Mouse (Mus musculus) lung, adult 2 months (tissue): ENCODE data around the gene Lrrc26. TPM values are rescaled to one million over a fixed set of nuclear protein-coding genes. Genes with fewer than 3 reads are reported as not detected.
A peak's percentile ranks its signal among the peaks of the same experiment; 100 is the strongest.

Source experiments
- DNase-seq: peaks from one replicate; pipeline ENCODE4 v3.0.0; 2022
- H3K4me1 ChIP-seq: fragments of 200-500 bp; 2 replicates; pipeline ENCODE4 v1.6.1; 2011; ENCODE audit warnings: low read length; ENCODE audit not compliant: control insufficient read depth, insufficient read depth
- H3K4me3 ChIP-seq: fragments of 200-500 bp; replicated peaks from 2 replicates; pipeline ENCODE3; 2011; ENCODE audit warnings: low read depth, mild to moderate bottlenecking, control low read depth, low read length; ENCODE audit errors: extremely low read depth
- CTCF ChIP-seq: fragments of 200-500 bp; IDR thresholded peaks from 2 replicates; pipeline ENCODE4 v1.5.1; 2011; ENCODE audit warnings: mild to moderate bottlenecking, low read length, control low read depth; ENCODE audit not compliant: insufficient read depth
- POLR2A ChIP-seq: fragments of 200-500 bp; IDR thresholded peaks from 2 replicates; pipeline ENCODE4 v1.6.1; 2011; ENCODE audit warnings: low read depth, mild to moderate bottlenecking, control low read depth, low read length, borderline replicate concordance; ENCODE audit errors: extremely low read depth
- WGBS: fragments of 180-500 bp; shearing (Covaris S2); methylation state at CpG from one replicate; pipeline ENCODE4 v1.1.7; 2018; 5-methylcytosine and 5-hydroxymethylcytosine counted together
- polyA plus RNA-seq: library from polyadenylated mRNA; depleted of rRNA; stranded (reverse); fragments of >200 nt; gene quantifications from 2 replicates; pipeline ENCODE4 v1.2.3, GENCODE M21; 2012; rRNA removed

The Lrrc26 gene
- polyA plus RNA-seq, 1 experiment = 52.8 TPM

DNA sequence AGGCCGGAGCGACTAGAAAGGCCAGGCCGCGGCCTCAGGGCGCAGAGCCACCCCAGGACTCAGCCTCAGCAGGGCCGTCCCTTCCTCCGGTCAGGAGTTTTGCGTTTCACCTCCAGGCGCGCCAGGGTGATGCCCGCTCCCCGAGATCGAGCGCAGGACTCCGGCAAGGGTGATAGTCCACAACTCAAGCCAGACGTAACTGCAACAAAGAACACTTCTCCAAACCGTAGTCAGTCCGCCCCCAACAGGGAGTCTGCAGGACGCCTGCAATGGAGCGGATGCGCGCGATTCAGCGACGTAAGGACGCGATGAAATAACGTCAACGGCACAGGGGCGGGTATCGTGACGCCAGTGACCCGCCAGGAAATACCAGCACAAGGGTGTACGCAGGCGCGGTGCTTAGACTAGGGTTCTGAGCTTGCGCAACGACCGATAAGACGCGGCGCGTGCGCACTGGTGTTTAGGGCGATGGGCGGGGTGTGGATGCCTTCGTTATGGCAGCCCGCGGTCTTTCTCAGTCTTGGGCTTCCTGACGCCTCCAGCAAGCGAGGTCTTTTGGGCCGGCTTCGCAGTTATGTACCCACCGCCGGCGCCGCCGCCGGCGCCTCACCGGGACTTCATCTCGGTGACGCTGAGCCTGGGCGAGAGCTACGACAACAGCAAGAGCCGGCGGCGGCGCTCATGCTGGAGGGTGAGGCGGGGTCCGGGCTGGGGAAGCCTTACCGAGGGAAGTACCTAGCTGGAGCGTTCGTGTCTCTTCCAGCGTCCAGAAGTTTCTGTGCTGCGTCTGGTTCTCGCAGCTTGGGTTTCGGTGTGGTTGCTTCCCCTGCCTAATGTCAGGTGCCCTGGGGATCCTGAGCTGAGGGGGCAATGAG is 42.8 kb downstream of the Lrrc26 start, which contains the start of gene Man1b1:
TSS of gene Man1b1 (plus strand) at position 53 of the 875 bp plus-strand sequence.
- TF ChIP-seq CTCF (0 out of 2 replicates have a peak, but pooled peaks have one; percentile 18), POLR2A (peak; percentile 91; the same call in 1 of the 2 replicates)
- WGBS = under 1% methylated on average over 78 of the region's 78 CpGs
- peak; percentile 99 for DNase-seq
- H3K4me3 ChIP-seq = peak within 1 kb of the TSS; percentile 92
- peaks cover 7% of the 10 kb centered on the region; the same call in 1 of the 2 replicates for H3K4me1 ChIP-seq

DNA sequence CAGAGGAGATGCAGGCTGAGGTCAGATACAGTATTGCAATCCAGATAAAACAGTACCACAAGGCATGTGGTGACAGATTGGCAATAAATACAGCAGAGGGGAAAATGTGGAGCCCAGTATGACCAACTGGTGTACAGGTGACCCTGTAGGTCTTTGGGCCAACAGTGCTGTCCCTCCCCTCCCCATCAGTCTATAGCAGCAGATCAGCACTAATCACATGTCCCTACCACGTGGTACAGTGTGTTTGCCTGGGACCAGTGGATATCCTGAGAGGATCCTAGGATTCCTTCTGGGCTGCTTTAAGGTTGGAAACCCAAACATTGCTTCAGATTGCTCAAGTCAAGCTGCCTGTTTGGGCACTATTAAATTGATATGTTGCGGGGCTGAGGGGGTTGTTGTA is 43.9 kb downstream of the Lrrc26 start:
- 86% methylated on average over 2 of the region's 2 CpGs for WGBS
- no peak for TF ChIP-seq POLR2A
- TF ChIP-seq CTCF = no peak
- Histone ChIP-seq H3K4me3 (no peak overlapping the region), H3K4me1 (peaks cover 7% of the 10 kb centered on the region; the same call in 1 of the 2 replicates)
- DNase-seq = no peak

GRCm38 (mm10) chr2:25338303-25338702 is 48.6 kb downstream of the Lrrc26 start:
- no peak for TF ChIP-seq POLR2A
- TF ChIP-seq CTCF = no peak
- WGBS = 76% methylated on average over 6 of the region's 6 CpGs
- Histone ChIP-seq H3K4me1 (peaks cover 4% of the 10 kb centered on the region; the same call in 1 of the 2 replicates), H3K4me3 (no peak overlapping the region)
- DNase-seq = no peak

Other genes with a start within 250 kb of the Lrrc26 start
- gene Nsmf, start 235.6 kb upstream of the Lrrc26 start, polyA plus RNA-seq = 124 and 135 TPM in 2 replicates
- 2.0 and 2.6 TPM in 2 replicates for gene Entpd8, start 209.6 kb upstream of the Lrrc26 start, polyA plus RNA-seq
- 2.1 and 2.4 TPM in 2 replicates for gene Noxa1, start 194.8 kb upstream of the Lrrc26 start, polyA plus RNA-seq
- gene Nrarp, start 109.2 kb upstream of the Lrrc26 start, polyA plus RNA-seq = 46.0 and 69.2 TPM in 2 replicates
- gene Tor4a, start 93.0 kb upstream of the Lrrc26 start, polyA plus RNA-seq = 52.8 and 54.9 TPM in 2 replicates
- 58.0 and 94.5 TPM in 2 replicates for gene Nelfb, start 78.4 kb upstream of the Lrrc26 start, polyA plus RNA-seq
- not detected in 2 replicates for gene Stpg3, start 75.3 kb upstream of the Lrrc26 start, polyA plus RNA-seq
- gene Fam166a, start 71.2 kb upstream of the Lrrc26 start, polyA plus RNA-seq = 0.17 TPM in 1 of 2 replicates, not detected in the other
- 490 and 623 TPM in 2 replicates for gene Tubb4b, start 65.2 kb upstream of the Lrrc26 start, polyA plus RNA-seq
- gene Slc34a3, start 55.6 kb upstream of the Lrrc26 start, polyA plus RNA-seq = not detected in 2 replicates
- gene Rnf224, start 53.1 kb upstream of the Lrrc26 start, polyA plus RNA-seq = 0.76 TPM in 1 of 2 replicates, not detected in the other
- gene Rnf208, start 47.7 kb upstream of the Lrrc26 start, polyA plus RNA-seq = 14.1 and 28.6 TPM in 2 replicates
- gene Cysrt1, start 47.5 kb upstream of the Lrrc26 start, polyA plus RNA-seq = 120 TPM in 1 of 2 replicates, not detected in the other
- 15.0 and 20.9 TPM in 2 replicates for gene AL732309.1, start 43.1 kb upstream of the Lrrc26 start, polyA plus RNA-seq
- gene Tmem203, start 34.5 kb upstream of the Lrrc26 start, polyA plus RNA-seq = 53.5 and 54.5 TPM in 2 replicates
- 17.4 and 24.3 TPM in 2 replicates for gene Tprn, start 27.3 kb upstream of the Lrrc26 start, polyA plus RNA-seq
- 41.6 and 49.5 TPM in 2 replicates for gene Ssna1, start 17.5 kb upstream of the Lrrc26 start, polyA plus RNA-seq
- gene Anapc2, start 17.4 kb upstream of the Lrrc26 start, polyA plus RNA-seq = 82.1 and 133 TPM in 2 replicates
- gene Tmem210, start 1.8 kb upstream of the Lrrc26 start, polyA plus RNA-seq = 0.40 TPM in 1 of 2 replicates, not detected in the other
- gene Grin1, start 29.3 kb downstream of the Lrrc26 start, polyA plus RNA-seq = 0.46 and 0.52 TPM in 2 replicates
- gene Man1b1, start 42.4 kb downstream of the Lrrc26 start, polyA plus RNA-seq = 14.4 and 18.1 TPM in 2 replicates
- 33.6 and 36.4 TPM in 2 replicates for gene Dpp7, start 66.4 kb downstream of the Lrrc26 start, polyA plus RNA-seq
- gene Uap1l1, start 75.8 kb downstream of the Lrrc26 start, polyA plus RNA-seq = 59.5 and 65.3 TPM in 2 replicates
- 5.5 and 6.3 TPM in 2 replicates for gene Sapcd2, start 82.4 kb downstream of the Lrrc26 start, polyA plus RNA-seq
- gene Entpd2, start 106.0 kb downstream of the Lrrc26 start, polyA plus RNA-seq = 18.4 and 18.6 TPM in 2 replicates
- gene Npdc1, start 109.4 kb downstream of the Lrrc26 start, polyA plus RNA-seq = 166 and 185 TPM in 2 replicates
- 2.1 and 3.0 TPM in 2 replicates for gene Fut7, start 133.4 kb downstream of the Lrrc26 start, polyA plus RNA-seq
- gene Abca2, start 138.8 kb downstream of the Lrrc26 start, polyA plus RNA-seq = 52.4 and 61.5 TPM in 2 replicates
- 1,602 and 1,847 TPM in 2 replicates for gene Clic3, start 166.9 kb downstream of the Lrrc26 start, polyA plus RNA-seq
- 74.6 and 76.0 TPM in 2 replicates for gene Paxx, start 171.2 kb downstream of the Lrrc26 start, polyA plus RNA-seq
- 0.62 and 0.80 TPM in 2 replicates for gene Ptgds, start 180.1 kb downstream of the Lrrc26 start, polyA plus RNA-seq
- not detected in 2 replicates for gene Lcn12, start 204.0 kb downstream of the Lrrc26 start, polyA plus RNA-seq
- 23.1 and 37.4 TPM in 2 replicates for gene Fbxw5, start 210.8 kb downstream of the Lrrc26 start, polyA plus RNA-seq
- gene C8g, start 211.8 kb downstream of the Lrrc26 start, polyA plus RNA-seq = 2.5 and 2.7 TPM in 2 replicates